Mouse (Mus musculus) heart, embryonic 12.5 days (tissue): ENCODE measurements around the gene Gngt1. TPM values are rescaled to one million over a fixed set of nuclear protein-coding genes. Genes with fewer than 3 reads are reported as not detected.

ENCODE experiments used
- ATAC-seq: fragments of 200-750 bp; cut with Nextera tagmentation; 2 replicates; pipeline ENCODE4 v1.8.0; 2017; ENCODE audit warnings: moderate TSS enrichment, moderate library complexity; ENCODE audit not compliant: insufficient number of reproducible peaks, low FRiP score
- H3K27ac ChIP-seq: fragments of 300-500 bp; sonication (generic); 2 replicates; pipeline ENCODE4 v1.5.1; 2016; ENCODE audit warnings: mild to moderate bottlenecking, moderate library complexity; ENCODE audit not compliant: poor library complexity, severe bottlenecking
- H3K27me3 ChIP-seq: fragments of 300-500 bp; sonication (generic); replicated peaks from 2 replicates; pipeline ENCODE4 v1.6.1; 2016; ENCODE audit warnings: mild to moderate bottlenecking, moderate library complexity
- H3K36me3 ChIP-seq: fragments of 300-500 bp; sonication (generic); 2 replicates; pipeline ENCODE4 v1.6.1; 2016; ENCODE audit warnings: mild to moderate bottlenecking, moderate library complexity
- H3K4me1 ChIP-seq: fragments of 300-500 bp; sonication (generic); replicated peaks from 2 replicates; pipeline ENCODE4 v1.6.1; 2016; ENCODE audit warnings: mild to moderate bottlenecking
- H3K4me2 ChIP-seq: fragments of 300-500 bp; sonication (generic); 2 replicates; pipeline ENCODE4 v1.6.1; 2016; ENCODE audit warnings: mild to moderate bottlenecking, moderate library complexity
- H3K4me3 ChIP-seq: fragments of 300-500 bp; sonication (generic); 2 replicates; pipeline ENCODE4 v1.5.1; 2016; ENCODE audit warnings: mild to moderate bottlenecking
- H3K9ac ChIP-seq: fragments of 300-500 bp; sonication (generic); 2 replicates; pipeline ENCODE4 v1.6.1; 2016; ENCODE audit warnings: mild to moderate bottlenecking, moderate library complexity
- H3K9me3 ChIP-seq: fragments of 300-500 bp; sonication (generic); replicated peaks from 2 replicates; pipeline ENCODE4 v1.6.1; 2016; ENCODE audit warnings: mild to moderate bottlenecking, moderate library complexity
- whole genome bisulfite sequencing: fragments of 180-500 bp; shearing (Covaris S2); methylation state at CpG from one replicate; pipeline ENCODE4 v1.1.7; 2016; 5-methylcytosine and 5-hydroxymethylcytosine counted together
- polyA plus RNA-seq: library from polyadenylated mRNA; unstranded; fragments of >200 nt; fragmentation: Nextera tagmentation; extraction: Ambion mirVana; gene quantifications from 2 replicates; pipeline ENCODE4 v1.2.1, GENCODE M21; 2016

Gene Gngt1
- polyA plus RNA-seq: not detected in 2 replicates

DNA sequence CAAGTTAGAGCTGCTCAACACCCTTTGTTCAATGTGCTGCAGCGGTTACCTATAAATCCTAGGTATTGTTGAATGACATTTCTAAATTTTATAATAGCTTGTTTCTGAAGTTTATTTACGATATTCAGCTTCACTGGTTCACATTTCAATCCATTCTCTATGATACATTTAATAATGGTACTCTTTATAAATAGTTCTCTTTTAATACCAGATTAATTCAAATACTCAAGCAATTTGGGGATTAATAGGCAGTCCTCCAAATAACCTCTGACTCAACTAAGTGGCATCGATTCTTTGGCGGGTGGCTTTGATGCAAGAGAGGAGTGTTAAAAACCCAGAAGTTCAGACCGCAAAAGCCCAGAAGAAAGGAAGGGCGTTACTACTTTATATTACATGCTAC, at the start of gene Gngt1:
Gene Gngt1, plus strand, starts transcription at position 301 of the 400 bp plus-strand sequence.
- H3K4me3 ChIP-seq: no peak within 1 kb of the TSS
- ATAC-seq: no peak
- H3K9ac ChIP-seq: no peak within 1 kb of the TSS
- H3K4me1 ChIP-seq: no peaks in the 10 kb centered on the region
- no peaks in the 10 kb centered on the region for H3K36me3 ChIP-seq
- 84% methylated on average over 6 of the region's 6 CpGs for WGBS
- H3K27ac ChIP-seq: no peak within 1 kb of the TSS
- H3K9me3 ChIP-seq: no peaks in the 10 kb centered on the region
- H3K4me2 ChIP-seq: no peak within 1 kb of the TSS
- H3K27me3 ChIP-seq: no peaks in the 10 kb centered on the region

DNA sequence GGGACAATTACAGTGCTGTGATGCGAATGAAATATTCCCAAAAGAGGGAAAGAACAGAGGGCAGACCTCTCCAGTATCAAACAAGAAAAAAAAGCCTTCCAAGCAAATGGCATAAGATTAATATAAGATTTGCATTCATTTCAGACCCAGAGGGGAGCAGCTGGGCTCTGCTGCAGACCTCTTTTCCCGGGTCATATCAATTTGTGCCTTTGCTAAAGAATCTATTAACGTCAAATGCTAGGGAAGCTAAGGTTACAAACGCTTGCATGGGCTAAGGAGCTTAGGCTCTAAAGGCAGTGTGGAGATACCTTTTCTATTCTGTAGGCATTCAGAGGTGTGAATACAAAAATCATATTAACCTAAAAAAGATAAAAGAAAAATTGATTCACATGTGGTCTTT, 38.6 kb upstream of the Gngt1 start:
- Histone ChIP-seq H3K9ac (no peak overlapping the region), H3K27me3 (no peaks in the 10 kb centered on the region), H3K36me3 (no peaks in the 10 kb centered on the region), H3K9me3 (no peaks in the 10 kb centered on the region), H3K27ac (no peak overlapping the region), H3K4me3 (no peak overlapping the region), H3K4me1 (no peaks in the 10 kb centered on the region), H3K4me2 (no peak overlapping the region)
- ATAC-seq: no peak
- 55% methylated on average over 4 of the region's 4 CpGs for WGBS

- ATAC-seq: no peak
- Histone ChIP-seq H3K27ac (no peak overlapping the region; the same call in 1 of the 2 replicates), H3K4me1 (peaks cover 5% of the 10 kb centered on the region; the same call in 1 of the 2 replicates), H3K27me3 (no peaks in the 10 kb centered on the region), H3K9me3 (no peaks in the 10 kb centered on the region), H3K4me2 (peak overlapping the region; percentile 73), H3K4me3 (peak overlapping the region; percentile 45), H3K36me3 (no peaks in the 10 kb centered on the region), H3K9ac (peak overlapping the region; percentile 5; the same call in 1 of the 2 replicates)
- 11% methylated on average over 31 of the region's 31 CpGs for WGBS
Measured at GRCm38 (mm10) chr6:3967676-3968626, 25.6 kb upstream of the Gngt1 start.

GRCm38 (mm10) chr6:3973679-3974078, 19.9 kb upstream of the Gngt1 start:
- ATAC-seq: no peak
- 65% methylated on average over 1 of the region's 1 CpGs for WGBS
- Histone ChIP-seq H3K4me1 (no peaks in the 10 kb centered on the region), H3K4me2 (no peak overlapping the region), H3K4me3 (no peak overlapping the region), H3K36me3 (no peaks in the 10 kb centered on the region), H3K9ac (no peak overlapping the region), H3K27me3 (no peaks in the 10 kb centered on the region), H3K27ac (no peak overlapping the region), H3K9me3 (no peaks in the 10 kb centered on the region)

DNA sequence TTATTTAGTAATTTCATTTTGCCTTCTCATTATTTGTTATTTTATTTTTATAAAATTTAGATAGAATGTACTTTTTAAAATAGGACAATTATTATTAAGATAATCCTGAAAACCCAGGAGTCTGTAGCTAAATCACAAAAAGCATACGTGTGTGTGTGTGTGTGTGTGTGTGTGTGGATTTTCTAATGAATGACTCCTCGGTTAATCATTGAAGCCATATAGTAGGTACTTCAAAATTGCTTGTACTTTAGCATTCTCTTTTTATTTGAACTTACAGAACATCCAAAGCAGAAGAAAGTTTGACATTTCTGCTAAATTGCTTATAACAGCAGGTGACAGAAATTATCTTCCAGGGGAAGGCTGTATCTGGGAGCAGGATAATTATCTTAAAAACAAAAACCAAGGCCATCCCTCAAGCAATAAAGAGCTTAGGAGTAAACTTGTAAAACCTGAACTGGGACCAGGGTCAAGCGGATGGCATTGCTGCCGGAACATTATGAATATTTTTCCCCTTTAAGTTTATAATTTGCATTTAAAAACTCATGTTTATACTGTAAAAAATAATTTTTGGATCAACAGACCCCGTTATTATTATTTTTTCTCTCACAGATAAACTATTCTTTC, 10.8 kb upstream of the Gngt1 start:
- no peaks in the 10 kb centered on the region for H3K4me1 ChIP-seq
- H3K9ac ChIP-seq: no peak overlapping the region
- H3K4me2 ChIP-seq: no peak overlapping the region
- no peak overlapping the region for H3K27ac ChIP-seq
- H3K4me3 ChIP-seq: no peak overlapping the region
- WGBS: 82% methylated on average over 5 of the region's 5 CpGs
- H3K9me3 ChIP-seq: no peaks in the 10 kb centered on the region
- ATAC-seq: no peak
- no peaks in the 10 kb centered on the region for H3K36me3 ChIP-seq
- no peaks in the 10 kb centered on the region for H3K27me3 ChIP-seq

DNA sequence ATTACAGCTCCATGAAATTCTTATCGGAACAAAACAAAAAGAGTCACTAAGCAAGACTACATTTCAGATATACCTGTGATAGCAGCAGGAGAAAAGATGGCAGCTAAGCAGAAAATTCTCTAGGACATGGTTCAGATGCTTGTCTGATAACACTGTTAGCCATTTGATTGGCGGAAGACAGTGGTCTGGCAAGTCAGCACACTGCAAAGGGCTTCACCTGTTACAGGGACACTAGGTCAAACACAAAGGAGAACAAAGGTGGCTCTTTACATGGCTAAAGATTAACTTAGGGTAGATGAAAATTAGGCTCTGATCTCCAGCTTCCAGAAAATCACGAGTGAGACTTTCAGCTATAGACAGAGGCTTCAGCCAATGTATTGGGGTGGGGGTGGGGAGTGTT, 4.8 kb upstream of the Gngt1 start, which contains the start of gene Tfpi2:
Gene Tfpi2, minus strand, starts transcription at position 170 of the 400 bp plus-strand sequence.
- Histone ChIP-seq H3K9me3 (no peaks in the 10 kb centered on the region), H3K27ac (no peak within 1 kb of the TSS), H3K36me3 (no peaks in the 10 kb centered on the region), H3K4me3 (no peak within 1 kb of the TSS), H3K27me3 (no peaks in the 10 kb centered on the region), H3K9ac (no peak within 1 kb of the TSS), H3K4me2 (no peak within 1 kb of the TSS), H3K4me1 (no peaks in the 10 kb centered on the region)
- ATAC-seq: no peak
- 69% methylated on average over 3 of the region's 3 CpGs for WGBS

GRCm38 (mm10) chr6:3998089-3998488, 4.5 kb downstream of the Gngt1 start:
- no peak overlapping the region for H3K4me2 ChIP-seq
- WGBS: 66% methylated on average over 4 of the region's 4 CpGs

DNA sequence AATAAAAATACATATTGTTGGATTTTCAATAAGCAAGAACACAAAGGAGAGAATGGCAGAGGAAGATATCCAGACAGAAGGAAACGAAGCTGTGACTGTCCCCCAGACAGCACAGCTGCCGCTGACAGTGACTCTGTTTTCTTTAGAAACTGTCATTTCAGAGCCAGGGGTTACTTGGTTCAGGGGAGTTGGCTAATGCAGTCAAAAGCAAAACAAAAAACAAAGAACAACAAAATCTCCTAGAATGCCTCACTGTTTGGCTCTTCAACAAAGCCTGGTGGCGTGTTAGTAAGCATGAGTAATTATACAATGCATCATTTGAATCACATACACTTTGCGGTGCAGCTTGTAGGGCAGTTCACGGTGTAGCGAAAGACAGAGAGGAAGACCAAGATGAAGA, 5.7 kb downstream of the Gngt1 start:
- 63% methylated on average over 6 of the region's 6 CpGs for WGBS
- no peaks in the 10 kb centered on the region for H3K27me3 ChIP-seq
- H3K36me3 ChIP-seq: no peaks in the 10 kb centered on the region
- no peak overlapping the region for H3K27ac ChIP-seq
- H3K9me3 ChIP-seq: no peaks in the 10 kb centered on the region
- H3K9ac ChIP-seq: no peak overlapping the region
- no peak overlapping the region for H3K4me2 ChIP-seq
- no peak for ATAC-seq
- H3K4me1 ChIP-seq: peaks cover 6% of the 10 kb centered on the region; the same call in 1 of the 2 replicates
- H3K4me3 ChIP-seq: no peak overlapping the region

More at GRCm38 (mm10) chr6:3998089-3998488, 4.5 kb downstream of the Gngt1 start:
- no peak overlapping the region for H3K27ac ChIP-seq
- no peak for ATAC-seq
- H3K4me3 ChIP-seq: no peak overlapping the region
- peaks cover 4% of the 10 kb centered on the region; the same call in 1 of the 2 replicates for H3K4me1 ChIP-seq
- H3K36me3 ChIP-seq: no peaks in the 10 kb centered on the region
- no peaks in the 10 kb centered on the region for H3K9me3 ChIP-seq
- H3K9ac ChIP-seq: no peak overlapping the region
- H3K27me3 ChIP-seq: no peaks in the 10 kb centered on the region

DNA sequence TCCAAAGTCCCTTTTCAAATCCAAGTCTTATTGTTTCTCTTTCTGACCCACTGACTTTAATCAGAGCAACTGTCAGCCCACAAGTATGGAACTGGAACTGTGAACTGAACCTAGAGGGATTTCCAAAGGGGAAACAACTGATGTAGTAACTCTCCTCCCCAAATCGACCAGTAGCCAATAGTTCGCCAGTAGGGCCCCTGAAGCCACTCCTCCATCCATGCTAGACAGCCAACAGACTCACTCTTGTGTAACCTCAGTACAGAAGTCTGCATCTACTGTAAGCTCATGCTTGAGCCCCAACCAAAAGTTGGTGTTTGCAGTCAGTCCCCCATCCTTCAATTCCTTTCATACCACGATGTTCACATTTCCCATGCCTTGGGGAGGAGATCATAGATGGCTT, 7.1 kb downstream of the Gngt1 start:
- Histone ChIP-seq H3K27ac (no peak overlapping the region), H3K9me3 (no peaks in the 10 kb centered on the region), H3K27me3 (no peaks in the 10 kb centered on the region), H3K4me1 (peaks cover 10% of the 10 kb centered on the region; the same call in 1 of the 2 replicates), H3K4me3 (no peak overlapping the region), H3K36me3 (no peaks in the 10 kb centered on the region), H3K4me2 (no peak overlapping the region), H3K9ac (no peak overlapping the region)
- 72% methylated on average over 3 of the region's 3 CpGs for WGBS
- ATAC-seq: no peak

GRCm38 (mm10) chr6:4003445-4003844, 9.9 kb downstream of the Gngt1 start:
- WGBS: 36% methylated on average over 4 of the region's 4 CpGs
- peak; percentile 65 for ATAC-seq
- Histone ChIP-seq H3K4me1 (peaks cover 15% of the 10 kb centered on the region), H3K4me3 (peak overlapping the region; percentile 66), H3K9ac (peak overlapping the region; percentile 83; the same call in 1 of the 2 replicates), H3K27me3 (no peaks in the 10 kb centered on the region), H3K36me3 (no peaks in the 10 kb centered on the region), H3K27ac (peak overlapping the region; percentile 92), H3K4me2 (peak overlapping the region; percentile 69), H3K9me3 (no peaks in the 10 kb centered on the region)

- Histone ChIP-seq H3K4me1 (peaks cover 19% of the 10 kb centered on the region), H3K4me2 (peak within 1 kb of the TSS; percentile 69), H3K4me3 (peak within 1 kb of the TSS; percentile 66), H3K27ac (peak within 1 kb of the TSS; percentile 92), H3K9ac (peak within 1 kb of the TSS; percentile 83), H3K9me3 (no peaks in the 10 kb centered on the region), H3K27me3 (no peaks in the 10 kb centered on the region), H3K36me3 (no peaks in the 10 kb centered on the region)
- peak; percentile 84 for ATAC-seq
- WGBS: 0% methylated on average over 19 of the region's 19 CpGs
Measured at GRCm38 (mm10) chr6:4003890-4004306, 10.3 kb downstream of the Gngt1 start, which contains the start of gene Gng11. TSS of gene Gng11 (plus strand) at chr6:4003904.
